Mouse (Mus musculus) liver, embryonic 15.5 days (tissue): ENCODE results near the gene Gm35134. TPM values are rescaled to one million over a fixed set of nuclear protein-coding genes. Genes with fewer than 3 reads are reported as not detected.
"Not testable (repeated sequence)": the region's sequence is repeated elsewhere in the genome, so short reads cannot be mapped to it uniquely, and the experiment has no call there.

Experiments
- ATAC-seq: fragments of 200-750 bp; cut with Nextera tagmentation; 2 replicates; pipeline ENCODE4 v1.8.0; 2017; ENCODE audit warnings: moderate number of reproducible peaks, mild to moderate bottlenecking, moderate library complexity; ENCODE audit not compliant: insufficient read depth
- H3K27ac ChIP-seq: fragments of 300-500 bp; sonication (generic); replicated peaks from 2 replicates; pipeline ENCODE4 v1.5.1; 2015; ENCODE audit warnings: mild to moderate bottlenecking, inconsistent platforms
- H3K27me3 ChIP-seq: fragments of 300-500 bp; sonication (generic); 2 replicates; pipeline ENCODE4 v1.6.1; 2015; ENCODE audit warnings: mild to moderate bottlenecking, inconsistent platforms
- H3K36me3 ChIP-seq: fragments of 300-500 bp; sonication (generic); replicated peaks from 2 replicates; pipeline ENCODE4 v1.6.1; 2015; ENCODE audit warnings: moderate library complexity, mild to moderate bottlenecking, inconsistent platforms
- H3K4me1 ChIP-seq: fragments of 300-500 bp; sonication (generic); replicated peaks from 2 replicates; pipeline ENCODE4 v1.6.1; 2015; ENCODE audit warnings: inconsistent platforms
- H3K4me2 ChIP-seq: fragments of 300-500 bp; sonication (generic); 2 replicates; pipeline ENCODE4 v1.6.1; 2015; ENCODE audit warnings: moderate library complexity, mild to moderate bottlenecking, inconsistent platforms
- H3K4me3 ChIP-seq: fragments of 300-500 bp; sonication (generic); replicated peaks from 2 replicates; pipeline ENCODE4 v1.5.1; 2015; ENCODE audit warnings: mild to moderate bottlenecking, inconsistent platforms
- H3K9ac ChIP-seq: fragments of 300-500 bp; sonication (generic); 2 replicates; pipeline ENCODE4 v1.6.1; 2015; ENCODE audit warnings: moderate library complexity, mild to moderate bottlenecking, inconsistent platforms
- H3K9me3 ChIP-seq: fragments of 300-500 bp; sonication (generic); replicated peaks from 2 replicates; pipeline ENCODE4 v1.6.1; 2016; ENCODE audit warnings: inconsistent platforms
- whole genome bisulfite sequencing: fragments of 180-500 bp; shearing (Covaris S2); methylation state at CpG from one replicate; pipeline ENCODE4 v1.1.7; 2015; ENCODE audit warnings: mixed read lengths; ENCODE audit not compliant: insufficient replicate concordance; 5-methylcytosine and 5-hydroxymethylcytosine counted together
- polyA plus RNA-seq: library from polyadenylated mRNA; unstranded; fragments of >200 nt; fragmentation: Nextera tagmentation; extraction: Ambion mirVana; gene quantifications from 2 replicates; pipeline ENCODE4 v1.2.1, GENCODE M21; 2015

Gm35134 gene
- polyA plus RNA-seq: not detected in 2 replicates

- not testable (repeated sequence) for H3K4me3 ChIP-seq, ATAC-seq, H3K27me3 ChIP-seq, H3K9ac ChIP-seq, H3K9me3 ChIP-seq, H3K36me3 ChIP-seq, H3K4me2 ChIP-seq, H3K27ac ChIP-seq, H3K4me1 ChIP-seq
- WGBS: no CpG with 5 or more reads among the region's 7 CpGs
Observed at GRCm38 (mm10) chrY:19112707-19113106, at the start of gene Gm35134. TSS of gene Gm35134 (plus strand) at chrY:19113007.
